In genomic region chr4:88718715-88719114, GRCm38 (mm10) we compare ENCODE assay signal across 1 mouse cellular context.
TF ChIP-seq lines count a peak whose summit lies in the region.

No protein-coding gene starts in this region.

TF ChIP-seq in MEL, 35 proteins besides CTCF, POLR2A, EP300 and RAD21 (continued from another document):
- TF ChIP-seq E2F4 (IDR thresholded peaks at IDR 0.05; ENCODE audit: borderline replicate concordance, low read depth, low read length) = no peak
- no peak for TF ChIP-seq MYC (IDR thresholded peaks at IDR 0.05; ENCODE audit: low read depth, low read length)
- no peak for TF ChIP-seq CHD2 (IDR thresholded peaks at IDR 0.05; ENCODE audit: low read length)
- no peak for TF ChIP-seq ELF1 (IDR thresholded peaks at IDR 0.05; ENCODE audit: low read depth, low read length)
- TF ChIP-seq NELFE (IDR thresholded peaks at IDR 0.05; ENCODE audit: low read depth, low read length) = no peak
- TF ChIP-seq MAX (IDR thresholded peaks at IDR 0.05; ENCODE audit: low read length) = no peak
- TF ChIP-seq TBP (IDR thresholded peaks at IDR 0.05; ENCODE audit: low read depth, low read length) = no peak
